Mouse (Mus musculus) heart, embryonic 13.5 days (tissue): ENCODE results near the gene Cacna2d3. TPM values are rescaled to one million over a fixed set of nuclear protein-coding genes. Genes with fewer than 3 reads are reported as not detected.

Experiments used
- ATAC-seq: fragments of 200-750 bp; cut with Nextera tagmentation; 2 replicates; pipeline ENCODE4 v1.8.0; 2017; ENCODE audit warnings: moderate TSS enrichment; ENCODE audit not compliant: insufficient number of reproducible peaks, low FRiP score, low TSS enrichment; ENCODE audit errors: extremely low read depth
- H3K27ac ChIP-seq: fragments of 300-500 bp; sonication (generic); replicated peaks from 2 replicates; pipeline ENCODE4 v1.5.1; 2015; ENCODE audit warnings: moderate library complexity, mild to moderate bottlenecking, inconsistent platforms
- H3K27me3 ChIP-seq: fragments of 300-500 bp; sonication (generic); replicated peaks from 2 replicates; pipeline ENCODE4 v1.6.1; 2015; ENCODE audit warnings: mild to moderate bottlenecking, inconsistent platforms
- H3K36me3 ChIP-seq: fragments of 300-500 bp; sonication (generic); 2 replicates; pipeline ENCODE4 v1.6.1; 2015; ENCODE audit warnings: mild to moderate bottlenecking, inconsistent platforms
- H3K4me1 ChIP-seq: fragments of 300-500 bp; sonication (generic); 2 replicates; pipeline ENCODE4 v1.6.1; 2015; ENCODE audit warnings: inconsistent platforms
- H3K4me2 ChIP-seq: fragments of 300-500 bp; sonication (generic); 2 replicates; pipeline ENCODE4 v1.6.1; 2015; ENCODE audit warnings: inconsistent platforms, mild to moderate bottlenecking, moderate library complexity
- H3K4me3 ChIP-seq: fragments of 300-500 bp; sonication (generic); 2 replicates; pipeline ENCODE4 v1.5.1; 2015; ENCODE audit warnings: moderate library complexity, mild to moderate bottlenecking, inconsistent platforms
- H3K9ac ChIP-seq: fragments of 300-500 bp; sonication (generic); 2 replicates; pipeline ENCODE4 v1.6.1; 2015; ENCODE audit warnings: inconsistent platforms, mild to moderate bottlenecking, moderate library complexity
- H3K9me3 ChIP-seq: fragments of 300-500 bp; sonication (generic); 2 replicates; pipeline ENCODE4 v1.6.1; 2016; ENCODE audit warnings: inconsistent platforms
- WGBS: fragments of 180-500 bp; shearing (Covaris S2); methylation state at CpG from one replicate; pipeline ENCODE4 v1.1.7; 2015; ENCODE audit warnings: mixed read lengths; 5-methylcytosine and 5-hydroxymethylcytosine counted together
- polyA plus RNA-seq: library from polyadenylated mRNA; unstranded; fragments of >200 nt; fragmentation: Nextera tagmentation; extraction: Ambion mirVana; gene quantifications from 2 replicates; pipeline ENCODE4 v1.2.1, GENCODE M21; 2015

Gene Cacna2d3
- polyA plus RNA-seq, 1 experiment from 2014 or later = 0.33 TPM

DNA sequence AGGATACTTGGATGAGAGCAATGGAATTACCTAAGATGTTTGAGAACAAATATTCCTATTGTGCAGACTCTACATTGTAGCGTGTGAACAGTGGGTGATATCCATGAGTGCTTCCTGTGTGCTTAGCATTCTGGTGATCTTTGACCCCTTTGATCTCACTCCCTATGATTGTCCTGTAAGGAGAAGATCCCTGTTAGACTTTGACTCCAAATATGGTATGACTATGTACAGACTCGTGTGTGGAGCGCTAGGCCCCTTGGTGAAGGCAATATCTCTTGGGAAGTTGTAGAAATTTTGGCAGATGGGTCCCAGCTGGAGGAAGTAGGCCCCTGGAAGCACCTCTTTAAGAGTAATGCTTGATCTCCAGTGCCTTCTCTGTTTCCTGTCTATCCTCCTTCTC lies 829.1 kb downstream of the Cacna2d3 start:
- no peak overlapping the region for H3K27ac ChIP-seq
- H3K9me3 ChIP-seq = no peaks in the 10 kb centered on the region
- no peaks in the 10 kb centered on the region for H3K36me3 ChIP-seq
- H3K4me3 ChIP-seq = no peak overlapping the region
- WGBS = 55% methylated on average over 3 of the region's 3 CpGs
- no peaks in the 10 kb centered on the region for H3K27me3 ChIP-seq
- no peaks in the 10 kb centered on the region for H3K4me1 ChIP-seq
- no peak overlapping the region for H3K4me2 ChIP-seq
- H3K9ac ChIP-seq = no peak overlapping the region
- no peak for ATAC-seq

GRCm38 (mm10) chr14:28887373-28887772 lies 834.3 kb downstream of the Cacna2d3 start:
- Histone ChIP-seq H3K27ac (no peak overlapping the region), H3K4me3 (no peak overlapping the region), H3K4me2 (no peak overlapping the region), H3K4me1 (no peaks in the 10 kb centered on the region), H3K9ac (no peak overlapping the region), H3K36me3 (no peaks in the 10 kb centered on the region), H3K9me3 (no peaks in the 10 kb centered on the region), H3K27me3 (no peaks in the 10 kb centered on the region)
- ATAC-seq = no peak
- WGBS = 96% methylated on average over 1 of the region's 1 CpGs

- H3K9ac ChIP-seq = no peak overlapping the region
- H3K4me2 ChIP-seq = no peak overlapping the region
- H3K27me3 ChIP-seq = no peaks in the 10 kb centered on the region
- H3K36me3 ChIP-seq = no peaks in the 10 kb centered on the region
- ATAC-seq = no peak
- H3K27ac ChIP-seq = no peak overlapping the region
- H3K9me3 ChIP-seq = no peaks in the 10 kb centered on the region
- no peaks in the 10 kb centered on the region for H3K4me1 ChIP-seq
- no peak overlapping the region for H3K4me3 ChIP-seq
- 83% methylated on average over 4 of the region's 4 CpGs for WGBS
These were observed 835.0 kb downstream of the Cacna2d3 start for GRCm38 (mm10) chr14:28886661-28887060.

GRCm38 (mm10) chr14:28870983-28871382 lies 850.7 kb downstream of the Cacna2d3 start:
- Histone ChIP-seq H3K27ac (no peak overlapping the region), H3K4me1 (no peaks in the 10 kb centered on the region), H3K4me3 (no peak overlapping the region), H3K27me3 (peaks cover 6% of the 10 kb centered on the region; the same call in 1 of the 2 replicates), H3K4me2 (no peak overlapping the region), H3K9me3 (no peaks in the 10 kb centered on the region), H3K36me3 (no peaks in the 10 kb centered on the region), H3K9ac (no peak overlapping the region)
- WGBS = 67% methylated on average over 6 of the region's 6 CpGs
- no peak for ATAC-seq

GRCm38 (mm10) chr14:28870382-28870781 lies 851.3 kb downstream of the Cacna2d3 start:
- no peak for ATAC-seq
- H3K27ac ChIP-seq = no peak overlapping the region
- H3K36me3 ChIP-seq = no peaks in the 10 kb centered on the region
- H3K4me3 ChIP-seq = no peak overlapping the region
- WGBS = 85% methylated on average over 5 of the region's 5 CpGs
- H3K9ac ChIP-seq = no peak overlapping the region
- H3K9me3 ChIP-seq = no peaks in the 10 kb centered on the region
- no peak overlapping the region for H3K4me2 ChIP-seq
- 0 out of 2 replicates have a peak, but pooled peaks cover under 1% of the 10 kb centered on the region for H3K27me3 ChIP-seq
- no peaks in the 10 kb centered on the region for H3K4me1 ChIP-seq

GRCm38 (mm10) chr14:28864925-28865324 lies 856.7 kb downstream of the Cacna2d3 start:
- Histone ChIP-seq H3K4me1 (no peaks in the 10 kb centered on the region), H3K4me2 (no peak overlapping the region), H3K9ac (no peak overlapping the region), H3K27me3 (no peaks in the 10 kb centered on the region), H3K27ac (no peak overlapping the region), H3K36me3 (no peaks in the 10 kb centered on the region), H3K4me3 (no peak overlapping the region), H3K9me3 (no peaks in the 10 kb centered on the region)
- ATAC-seq = no peak
- 76% methylated on average over 4 of the region's 4 CpGs for WGBS

DNA sequence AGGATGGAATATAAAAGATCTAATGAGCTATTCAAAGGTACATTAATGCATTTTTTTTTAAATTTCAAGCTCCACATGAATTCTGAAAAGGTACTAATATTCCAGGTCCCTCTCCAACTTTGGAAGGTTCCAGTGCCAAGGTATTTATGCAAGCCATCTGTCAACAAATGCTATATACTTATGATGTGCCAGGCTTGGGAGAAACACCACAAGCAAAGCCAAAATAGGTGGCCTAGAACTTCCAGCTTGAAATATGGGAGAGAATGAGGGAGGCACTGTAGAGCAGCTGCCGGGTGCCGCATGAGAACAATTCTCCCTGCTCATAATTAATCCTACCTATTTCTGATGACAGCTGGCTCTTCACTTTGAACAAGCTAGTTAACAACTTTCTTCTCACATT lies 860.5 kb downstream of the Cacna2d3 start:
- no peak for ATAC-seq
- Histone ChIP-seq H3K27ac (no peak overlapping the region), H3K36me3 (no peaks in the 10 kb centered on the region), H3K4me3 (no peak overlapping the region), H3K9ac (no peak overlapping the region), H3K27me3 (no peaks in the 10 kb centered on the region), H3K4me1 (no peaks in the 10 kb centered on the region), H3K4me2 (no peak overlapping the region), H3K9me3 (no peaks in the 10 kb centered on the region)
- 79% methylated on average over 2 of the region's 2 CpGs for WGBS

Other genes with a start within 250 kb of the Cacna2d3 start
- 197 and 212 TPM in 2 replicates for gene Selenok, start 246.4 kb upstream of the Cacna2d3 start, polyA plus RNA-seq